Mouse (Mus musculus): ENCODE measurements at regions not wholly inside any gene's neighbourhood (a gene's known extent, or its start where the extent isn't known, plus 50 kb on each side); places are given as distances from the start of the nearest gene placed in this dataset.

DNA sequence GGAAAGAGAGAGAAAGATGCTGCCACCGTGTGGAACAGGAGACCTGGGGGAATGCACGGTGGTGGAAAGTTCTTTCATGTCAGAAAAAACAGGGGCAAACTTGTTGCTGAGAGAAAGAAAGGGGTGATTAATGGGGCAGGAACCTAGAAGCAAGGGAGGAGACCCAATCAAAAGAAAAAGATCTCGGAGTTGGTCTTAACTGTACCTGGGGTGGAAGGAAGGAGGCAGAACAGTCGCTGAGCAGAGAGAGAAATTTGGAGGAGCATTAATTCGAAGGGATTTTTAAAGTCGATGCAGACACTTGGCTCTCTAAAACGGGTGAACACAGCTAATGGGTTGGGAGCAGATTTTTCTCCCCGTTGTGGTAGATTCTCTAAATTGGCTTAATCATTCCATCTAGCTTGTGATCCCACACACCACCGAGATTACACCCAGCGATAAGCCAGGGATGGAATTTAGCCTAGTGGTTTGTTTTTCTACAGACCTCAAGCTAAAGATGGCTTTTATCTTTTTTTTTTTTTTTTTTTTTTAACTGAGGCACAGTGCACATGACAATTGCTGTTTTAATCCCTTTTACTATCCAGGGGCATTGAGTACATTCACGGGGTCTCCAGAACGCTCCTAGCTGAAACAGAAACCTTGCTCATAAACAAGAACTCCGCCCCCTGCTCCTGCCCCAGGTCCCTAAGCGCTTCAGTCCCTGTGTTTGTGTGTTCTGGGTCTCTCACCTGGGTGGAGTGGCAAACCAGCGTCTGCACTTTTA is 73.1 kb upstream of the Cpm start:
- no peak for DNase-seq (ENCODE audit: low spot score in 2 of 2)

DNA sequence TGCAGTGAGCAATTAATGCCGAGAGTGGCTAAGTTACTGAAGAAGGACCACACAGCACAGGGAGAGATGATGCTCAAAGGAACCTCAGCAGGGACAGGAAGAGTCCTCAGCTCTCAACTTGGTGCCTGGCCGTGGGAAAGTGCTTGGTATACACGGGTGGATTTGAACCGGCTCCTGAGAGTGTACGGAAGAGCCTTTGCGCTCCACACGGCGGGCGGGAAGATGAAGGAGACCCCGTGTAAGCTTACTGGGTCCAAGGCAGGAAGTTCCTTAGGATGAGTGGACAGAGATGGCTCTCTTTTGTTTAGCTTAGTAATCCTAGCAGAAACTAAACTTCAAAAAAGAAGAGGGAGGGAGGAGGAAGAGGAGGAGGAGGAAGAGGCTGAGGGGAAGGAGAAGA is 73.8 kb upstream of the Cpm start:
- no peak for DNase-seq (ENCODE audit: low spot score in 2 of 2)

DNA sequence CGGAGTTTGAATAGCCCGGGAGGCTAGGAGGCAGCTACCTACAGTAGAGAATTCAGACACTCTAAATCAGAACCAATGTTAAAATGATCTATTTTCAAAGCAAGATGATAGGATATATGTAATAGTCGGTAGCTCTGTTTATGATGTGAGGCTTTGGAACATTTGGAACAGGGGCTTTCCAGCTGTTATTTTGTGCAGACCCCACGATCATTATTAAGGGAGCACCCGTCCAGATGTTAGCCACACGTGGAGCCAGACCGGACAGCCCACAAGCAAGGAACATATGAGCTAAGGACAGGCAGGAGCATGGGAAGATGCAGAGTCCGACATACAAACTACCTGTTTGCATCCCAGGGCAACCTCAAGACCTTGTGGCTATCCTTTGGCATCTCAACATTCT is 74.3 kb upstream of the Cpm start:
- DNase-seq (ENCODE audit: low spot score in 2 of 2): no peak

DNA sequence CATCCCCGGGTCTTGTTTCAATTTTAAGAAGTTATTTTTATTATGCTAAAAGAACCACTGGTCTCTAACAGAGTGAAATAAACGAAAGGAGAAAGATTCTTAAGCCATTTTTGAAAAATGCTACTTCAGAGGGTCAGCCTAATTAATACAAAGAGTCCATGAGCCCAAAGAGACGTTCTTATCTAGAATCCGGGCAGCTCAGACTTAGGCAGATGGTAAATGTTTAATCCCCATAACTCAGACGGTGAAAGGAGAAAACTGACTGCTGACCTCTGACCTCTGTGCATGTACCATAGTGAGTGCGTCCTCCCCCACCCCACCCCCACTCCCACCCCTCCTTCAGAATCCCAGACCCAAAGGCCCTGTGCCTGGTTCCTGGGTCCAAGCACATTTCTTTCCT is 74.8 kb upstream of the Cpm start:
- DNase-seq (ENCODE audit: low spot score in 2 of 2): no peak

DNA sequence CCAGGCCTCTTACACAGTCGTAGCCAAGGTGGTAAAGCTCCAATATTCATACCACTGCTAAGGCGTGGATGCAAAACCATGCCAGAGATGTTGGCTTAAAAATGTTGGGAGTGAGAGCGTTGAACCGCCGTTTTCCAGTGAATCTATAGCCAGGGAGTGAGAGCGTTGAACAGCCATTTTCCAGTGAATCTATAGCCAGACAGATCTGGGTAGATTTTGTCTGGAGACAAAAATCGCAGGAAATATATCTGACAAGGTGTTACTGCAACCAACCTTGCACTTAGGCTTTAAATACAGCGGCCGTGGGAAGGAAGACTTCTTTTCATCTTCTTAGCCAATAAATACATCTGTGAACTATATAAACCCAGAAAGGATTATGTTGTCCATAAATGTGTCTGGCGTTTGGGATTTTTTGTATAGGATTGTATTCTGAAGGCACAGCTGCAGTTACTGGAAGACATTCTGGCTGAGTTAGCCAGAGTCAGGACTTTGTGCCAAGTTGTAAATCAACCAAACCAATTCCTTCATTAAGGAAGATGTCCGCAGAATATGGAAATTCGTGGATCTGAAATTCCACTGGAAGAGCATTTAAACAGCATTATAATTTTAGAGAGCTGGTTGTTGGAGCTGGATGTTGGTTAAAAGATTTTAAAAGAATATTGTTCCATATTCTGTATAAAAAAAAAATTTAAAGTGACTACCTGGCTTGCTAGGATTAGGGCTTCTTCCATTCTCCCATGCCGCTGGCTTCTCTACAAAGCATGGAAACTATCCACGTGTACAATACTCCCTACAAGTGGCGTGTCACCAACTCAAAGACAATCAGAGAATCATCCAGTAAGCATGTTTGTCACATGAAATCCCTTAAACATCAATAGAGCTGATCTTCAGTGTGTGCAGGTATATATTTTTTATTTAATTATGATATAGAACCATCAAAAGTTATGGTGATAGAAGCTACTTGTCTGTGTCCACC is 75.8 kb upstream of the Cpm start:
- DNase-seq (ENCODE audit: low spot score in 2 of 2): no peak

DNA sequence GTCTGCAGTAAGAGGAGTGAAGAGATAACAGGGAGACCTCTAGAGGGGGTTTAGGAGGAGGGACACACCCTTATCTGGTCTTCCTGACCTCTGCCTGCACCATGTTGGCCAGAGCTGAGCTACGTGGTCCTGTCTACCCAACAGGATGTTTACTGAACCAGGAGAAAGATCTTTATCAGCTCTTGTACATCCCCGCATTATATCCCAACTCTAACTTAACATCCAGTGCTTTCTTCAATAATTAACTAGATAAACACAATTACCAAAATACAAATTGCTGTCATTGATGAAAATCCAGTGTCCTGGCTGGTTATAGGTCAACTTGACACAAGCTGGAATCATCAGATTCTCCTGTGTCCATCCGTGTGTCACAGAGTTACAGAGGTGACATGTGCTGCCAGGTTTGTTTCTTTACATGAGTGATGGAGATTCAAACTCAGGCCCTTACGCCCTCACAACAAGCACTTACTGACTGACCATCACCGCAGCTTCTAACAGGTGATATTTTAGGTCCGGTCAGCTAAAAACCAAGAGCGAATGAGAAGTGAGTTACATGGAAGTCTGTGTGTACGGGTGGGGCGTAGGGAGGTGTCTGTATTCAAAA is 77.1 kb upstream of the Cpm start:
- no peak for DNase-seq (ENCODE audit: low spot score in 2 of 2)

DNA sequence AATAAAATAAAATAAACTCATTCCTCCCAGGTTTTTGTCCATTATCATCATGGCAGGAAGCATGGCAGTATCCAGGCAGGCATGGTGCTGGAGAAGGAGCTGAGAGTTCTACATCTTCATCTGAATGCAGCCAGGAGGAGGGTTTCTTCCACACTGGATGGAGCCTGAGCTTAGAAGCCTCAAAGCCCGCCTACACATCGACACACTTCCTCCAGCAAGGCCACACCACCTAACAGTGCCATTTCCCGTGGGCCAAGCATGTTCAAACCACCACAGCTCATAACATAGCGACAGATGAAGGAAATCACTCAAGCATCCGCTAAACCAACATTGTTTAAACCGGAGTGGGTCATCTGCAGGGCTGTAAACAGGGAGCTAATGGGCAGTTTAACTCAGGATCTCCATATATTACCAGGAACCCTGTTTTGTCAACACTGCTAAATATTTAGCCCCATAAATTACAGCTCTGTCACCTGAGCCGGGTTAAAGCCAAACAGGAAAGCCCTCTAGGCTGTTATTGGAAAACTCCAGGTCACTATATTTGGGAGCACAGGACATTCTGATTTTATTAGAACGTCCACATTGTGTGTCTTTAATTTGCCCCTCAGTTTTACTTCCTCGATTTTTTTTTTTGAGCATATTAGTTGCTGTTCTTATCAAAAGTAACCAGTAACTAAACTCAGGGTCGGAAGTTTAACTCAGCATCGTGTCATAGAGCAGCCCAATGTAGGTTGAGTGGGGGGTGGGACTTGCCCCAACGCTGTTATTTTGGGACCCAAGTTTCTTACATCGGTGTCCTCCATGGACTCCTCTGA is 77.9 kb upstream of the Cpm start:
- DNase-seq (ENCODE audit: low spot score in 2 of 2): no peak

DNA sequence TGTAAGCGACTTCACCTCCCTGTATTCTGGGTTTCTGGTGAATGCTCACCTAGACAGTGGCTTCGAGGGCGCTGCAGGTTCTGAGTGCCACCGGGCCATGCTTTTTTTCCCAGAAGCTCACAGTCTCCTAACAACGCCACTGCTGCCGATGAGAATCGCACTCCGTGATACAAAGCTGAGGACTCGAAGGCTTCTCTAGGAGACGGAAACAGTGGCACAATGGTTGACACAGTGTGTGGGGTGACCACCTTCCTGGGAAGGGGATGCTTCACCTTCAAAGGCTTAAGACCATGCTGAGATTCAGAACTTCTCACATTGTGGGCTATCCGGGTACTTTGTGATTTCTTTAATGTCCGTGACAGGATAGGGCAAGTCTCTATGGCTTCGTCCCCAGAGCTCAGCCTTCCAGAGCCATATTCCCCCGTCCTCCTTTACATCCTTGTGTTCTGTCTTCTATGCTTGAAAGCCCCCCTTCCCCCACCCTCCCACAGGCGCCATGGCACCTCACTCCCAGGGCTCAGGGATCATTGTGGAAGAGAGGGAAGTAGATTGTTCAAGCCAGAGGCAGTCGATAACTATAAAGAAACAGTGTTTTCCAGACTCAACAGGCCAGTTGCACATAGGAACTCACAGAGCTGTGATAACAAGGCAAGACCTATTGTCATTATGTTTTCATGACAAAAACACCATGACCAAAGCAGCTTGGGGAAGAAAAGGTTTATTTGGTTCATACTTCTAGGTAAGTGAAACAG is 79.3 kb upstream of the Cpm start:
- no peak for DNase-seq (ENCODE audit: low spot score in 2 of 2)

DNA sequence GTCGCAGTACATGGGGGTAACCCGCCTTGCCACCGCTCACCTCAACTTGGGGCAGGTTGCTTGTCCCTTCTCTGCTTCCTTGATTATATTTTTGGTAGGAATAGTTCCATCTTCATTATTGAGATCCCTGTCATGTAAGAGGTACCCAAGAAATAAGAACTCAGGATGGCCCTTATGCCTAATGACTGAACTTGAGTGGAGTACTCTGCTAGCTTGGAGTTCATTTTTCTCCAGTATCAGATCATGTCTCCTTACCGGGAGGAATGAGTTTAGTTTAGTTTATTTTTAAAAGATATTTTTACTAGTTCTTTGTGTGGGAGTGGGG is 79.8 kb upstream of the Cpm start:
- DNase-seq (ENCODE audit: low spot score in 2 of 2): no peak

DNA sequence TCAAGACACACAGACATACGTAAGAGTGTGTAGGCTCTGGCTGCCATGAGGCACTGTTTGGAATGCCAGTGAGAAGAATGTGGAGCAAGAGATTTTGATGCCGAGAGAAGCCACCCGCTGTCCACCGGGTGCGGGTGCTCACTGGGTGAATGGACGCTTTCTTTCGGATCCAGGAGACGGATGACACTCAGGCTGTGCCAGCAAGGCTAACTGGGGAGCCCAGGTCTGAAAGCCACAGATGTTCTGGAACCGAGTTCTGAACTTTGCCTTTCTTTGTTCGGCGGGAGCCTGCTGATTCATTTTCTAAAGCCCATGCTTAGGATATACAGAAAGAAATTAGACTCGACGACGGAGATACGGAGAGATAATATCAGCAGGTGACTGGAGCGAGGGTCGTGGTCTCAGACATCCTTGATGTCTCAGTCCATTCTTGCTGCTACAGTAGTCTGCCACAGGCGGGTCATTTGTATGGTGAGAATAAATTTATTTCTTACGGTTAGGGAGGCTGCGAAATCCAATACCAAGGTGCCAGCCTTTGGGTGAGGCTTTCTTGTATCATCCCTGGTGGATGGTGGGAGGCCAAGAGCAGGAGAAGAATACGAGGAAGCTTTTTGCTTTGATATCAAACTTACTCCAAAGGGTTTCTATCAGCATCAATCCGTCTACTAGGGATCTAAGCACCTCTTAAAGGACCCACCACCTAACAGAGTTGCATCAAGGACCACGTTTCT is 80.4 kb upstream of the Cpm start:
- DNase-seq (ENCODE audit: low spot score in 2 of 2): no peak

DNA sequence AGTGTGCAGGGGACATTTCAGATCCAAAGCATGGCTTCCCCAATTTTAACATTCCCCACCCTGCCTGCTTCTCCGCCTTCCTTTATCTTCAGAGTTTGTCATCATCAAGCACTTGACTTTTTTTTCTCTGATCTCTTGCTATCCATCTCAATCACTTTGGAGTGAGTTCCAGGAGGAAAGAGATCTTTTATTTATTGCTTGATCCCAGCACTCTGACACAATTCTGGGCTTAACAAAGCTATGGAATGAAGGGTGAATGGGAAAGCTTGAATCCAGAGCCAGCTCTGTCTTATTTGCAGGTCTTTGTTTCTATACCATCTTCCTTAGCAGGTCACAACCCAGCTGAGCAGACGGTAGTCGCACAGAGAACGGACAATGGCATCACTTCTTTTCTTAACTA is 81.0 kb upstream of the Cpm start:
- DNase-seq (ENCODE audit: low spot score in 2 of 2): no peak

DNA sequence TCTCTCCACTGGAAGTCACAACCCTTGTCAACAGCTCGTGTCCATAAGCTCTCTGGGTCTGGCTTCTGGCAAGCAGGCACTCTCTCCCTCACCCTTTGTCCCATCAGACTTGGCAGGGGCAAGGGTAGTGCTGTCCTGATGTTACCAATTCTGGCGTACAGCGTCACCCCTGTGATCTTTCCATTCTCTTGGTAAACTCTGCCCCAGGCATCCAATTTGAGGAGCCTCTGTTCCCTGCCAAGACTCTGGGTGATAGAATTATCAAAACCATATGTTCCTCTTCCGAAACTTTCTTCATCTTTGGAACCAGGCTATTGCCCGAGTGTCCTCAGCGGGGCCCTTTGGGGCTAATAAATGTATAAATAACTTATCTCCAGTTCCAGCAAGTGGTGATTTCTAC is 82.0 kb upstream of the Cpm start:
- DNase-seq (ENCODE audit: low spot score in 2 of 2): no peak

DNA sequence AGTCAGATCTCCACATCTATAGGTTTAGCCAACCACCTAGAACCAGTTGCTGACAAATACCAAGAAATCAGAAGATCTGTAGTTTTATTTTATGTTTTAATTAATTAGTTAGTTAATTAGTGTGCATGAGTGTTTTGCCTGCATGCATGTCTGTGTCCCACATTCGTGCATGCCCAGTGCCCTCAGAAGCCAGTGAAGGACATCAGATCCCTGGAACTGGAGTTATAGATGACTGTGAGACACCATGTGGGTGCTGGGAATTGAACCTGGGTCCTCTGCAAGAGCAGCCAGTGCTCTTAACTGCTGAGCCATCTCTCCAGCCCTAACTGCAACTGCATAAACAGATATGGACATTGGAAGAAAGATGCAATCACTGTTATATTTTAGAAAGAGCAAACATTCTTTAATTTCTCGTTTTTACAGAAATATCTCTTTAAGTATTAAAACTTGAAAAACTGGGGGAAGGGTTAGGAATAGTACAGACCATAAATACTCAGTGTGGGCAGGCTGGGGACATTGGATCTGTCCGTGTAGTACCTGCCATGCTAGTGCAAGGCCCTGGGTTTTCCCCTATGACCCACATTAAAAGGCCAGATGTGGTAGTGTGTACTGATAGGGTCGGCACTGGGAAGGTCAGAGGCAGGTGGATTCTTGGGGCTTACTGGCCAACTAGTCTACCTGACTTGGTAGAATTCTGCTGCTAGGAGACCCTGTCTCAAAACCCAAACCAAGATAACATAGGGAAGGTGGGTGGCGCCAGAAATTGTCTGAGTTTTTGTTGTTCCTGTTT is 83.3 kb upstream of the Cpm start:
- DNase-seq (ENCODE audit: low spot score in 2 of 2): no peak

DNA sequence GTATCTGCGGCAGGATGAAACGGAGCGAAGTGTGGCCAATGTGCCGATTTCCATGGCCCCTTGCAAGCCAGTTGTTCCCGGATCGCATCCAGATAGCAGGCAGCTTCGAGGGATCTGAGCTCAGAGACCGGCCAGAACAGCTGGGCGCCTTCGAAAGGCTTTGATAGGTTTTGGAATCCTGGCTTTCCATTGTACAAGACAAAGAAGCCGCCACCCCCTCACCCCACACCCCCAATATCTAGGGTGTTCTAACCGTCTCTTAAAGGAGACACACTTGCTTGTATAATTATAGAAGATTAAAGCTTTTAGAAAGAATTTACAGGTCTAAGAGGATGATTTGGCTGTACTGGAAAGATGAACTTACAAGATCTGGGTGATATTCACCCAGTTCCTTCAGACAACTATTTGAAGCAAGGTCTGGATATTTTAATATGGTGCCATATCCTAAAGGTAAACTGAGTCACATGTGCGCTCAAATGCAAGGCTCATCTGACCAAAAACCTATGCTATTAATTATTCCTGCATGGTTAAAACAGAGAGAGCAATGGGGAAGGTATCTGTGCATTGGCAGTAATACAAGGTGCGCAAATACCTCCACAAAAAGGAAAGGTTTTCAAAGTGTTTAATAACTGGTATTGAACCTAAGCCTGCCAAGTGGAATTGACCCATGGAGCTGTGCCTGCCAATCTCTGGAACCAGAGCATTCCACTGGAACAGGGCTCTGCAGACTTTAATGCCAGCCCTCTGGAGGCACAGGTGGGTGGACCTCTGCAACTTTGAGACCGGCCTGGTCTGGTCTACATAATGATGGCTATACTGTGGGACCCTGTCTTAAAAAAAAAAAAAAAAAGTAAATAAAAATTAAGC is 84.4 kb upstream of the Cpm start:
- no peak for DNase-seq (ENCODE audit: low spot score in 2 of 2)

DNA sequence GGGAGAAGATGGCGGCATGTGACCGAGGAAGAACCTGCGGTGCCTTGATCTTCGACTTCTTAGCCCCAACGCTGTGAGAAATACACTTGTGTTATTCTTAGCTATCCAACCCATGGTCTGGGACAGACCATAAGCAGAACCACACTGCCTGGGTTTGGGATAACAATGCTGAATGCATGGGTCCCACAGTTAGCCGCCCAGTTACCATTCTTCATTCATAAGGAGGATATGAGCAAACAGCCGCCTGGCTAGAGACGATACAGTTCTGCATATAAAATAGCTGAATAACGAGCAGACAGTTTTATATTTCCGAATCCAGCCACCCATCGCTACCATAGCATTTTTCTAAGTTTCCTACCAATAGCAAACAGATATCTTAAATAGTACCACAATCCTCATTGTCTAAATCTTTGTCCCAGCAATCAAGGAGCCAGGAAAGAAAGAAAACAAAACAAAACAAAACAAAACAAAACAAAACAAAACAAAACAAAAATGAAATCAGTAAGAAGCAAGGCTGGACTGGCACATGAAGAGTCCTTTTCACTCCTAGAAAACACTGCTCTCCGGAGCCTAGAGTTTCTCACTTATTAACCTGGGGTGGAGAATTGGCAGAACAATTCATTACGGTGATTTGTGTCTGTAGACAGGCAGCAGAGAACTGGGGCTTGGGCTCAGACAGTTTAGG is 85.2 kb upstream of the Cpm start:
- no peak for DNase-seq (ENCODE audit: low spot score in 2 of 2)

DNA sequence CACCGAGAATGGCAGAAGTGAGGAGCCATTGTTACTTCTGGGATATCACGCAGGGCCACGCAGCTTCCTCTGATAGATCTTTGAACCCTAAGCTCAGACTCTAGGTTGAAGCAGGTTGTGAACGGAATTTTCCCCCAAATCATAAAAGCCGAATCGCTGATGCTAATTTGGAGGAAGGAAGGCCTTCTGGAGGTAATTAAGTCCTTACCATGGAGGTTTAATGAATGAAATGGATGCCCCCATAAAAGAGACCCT is 85.7 kb upstream of the Cpm start:
- DNase-seq (ENCODE audit: low spot score in 2 of 2): no peak

DNA sequence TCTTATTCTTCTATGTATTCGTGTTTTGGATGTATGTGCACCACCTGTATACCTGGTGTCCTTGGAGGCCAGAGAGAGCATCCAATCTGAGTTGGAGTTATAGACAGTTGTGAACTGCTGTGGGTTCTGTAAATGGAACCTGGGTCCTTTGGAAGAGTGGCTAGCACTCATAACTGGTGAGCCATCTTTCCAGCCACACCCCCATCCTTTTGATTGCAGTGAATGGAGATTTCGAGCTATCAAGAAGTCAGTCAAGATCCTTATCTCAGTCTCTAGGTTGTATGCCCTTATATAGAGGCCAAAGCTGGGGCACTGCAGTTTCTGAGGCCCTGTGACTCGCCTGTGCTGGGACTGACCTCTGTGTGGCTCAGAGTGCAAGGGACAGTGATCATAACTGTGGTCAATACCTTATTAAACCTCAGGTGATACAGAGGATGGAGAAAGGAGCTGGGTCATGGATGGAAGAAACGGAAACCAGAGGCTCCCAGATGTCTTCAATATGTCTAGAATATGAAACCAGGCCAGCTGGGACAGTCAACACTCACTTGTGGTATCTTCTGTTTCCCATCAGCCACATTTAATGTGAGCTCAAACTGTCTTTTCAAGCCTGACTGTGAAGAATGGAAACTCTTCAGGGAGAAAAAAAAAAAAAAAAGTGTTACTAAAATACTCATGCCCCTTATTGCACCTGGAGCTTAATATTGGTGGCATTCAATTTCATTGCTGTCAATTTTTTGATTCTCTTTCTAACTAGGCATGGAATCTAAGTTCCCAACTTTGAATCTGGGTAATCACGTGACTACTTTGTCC is 86.2 kb upstream of the Cpm start:
- no peak for DNase-seq (ENCODE audit: low spot score in 2 of 2)

DNA sequence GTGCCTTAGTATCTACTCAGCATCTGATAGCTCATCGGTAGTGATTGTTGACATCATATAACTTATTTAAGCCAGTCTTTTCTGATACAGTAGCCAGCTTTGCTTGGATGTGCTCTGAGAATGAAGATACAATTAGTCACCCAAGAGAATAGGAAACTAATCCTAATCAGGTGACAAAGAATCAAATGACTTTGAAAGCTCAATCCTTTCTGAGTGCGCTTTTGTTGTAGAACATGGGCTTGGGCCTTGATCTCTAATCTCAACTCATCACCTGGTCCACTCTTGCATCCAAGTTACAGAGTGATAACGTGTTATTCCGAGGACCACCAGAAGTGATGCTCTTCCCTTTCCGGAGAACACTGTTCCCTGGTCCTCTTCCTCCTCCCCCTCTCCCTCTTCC is 86.9 kb upstream of the Cpm start:
- DNase-seq (ENCODE audit: low spot score in 2 of 2): no peak

Data from natural killer cell, adult 2 months (primary cell).